Mouse (Mus musculus): Measurements from ENCODE around the gene Gm11034.

DNA sequence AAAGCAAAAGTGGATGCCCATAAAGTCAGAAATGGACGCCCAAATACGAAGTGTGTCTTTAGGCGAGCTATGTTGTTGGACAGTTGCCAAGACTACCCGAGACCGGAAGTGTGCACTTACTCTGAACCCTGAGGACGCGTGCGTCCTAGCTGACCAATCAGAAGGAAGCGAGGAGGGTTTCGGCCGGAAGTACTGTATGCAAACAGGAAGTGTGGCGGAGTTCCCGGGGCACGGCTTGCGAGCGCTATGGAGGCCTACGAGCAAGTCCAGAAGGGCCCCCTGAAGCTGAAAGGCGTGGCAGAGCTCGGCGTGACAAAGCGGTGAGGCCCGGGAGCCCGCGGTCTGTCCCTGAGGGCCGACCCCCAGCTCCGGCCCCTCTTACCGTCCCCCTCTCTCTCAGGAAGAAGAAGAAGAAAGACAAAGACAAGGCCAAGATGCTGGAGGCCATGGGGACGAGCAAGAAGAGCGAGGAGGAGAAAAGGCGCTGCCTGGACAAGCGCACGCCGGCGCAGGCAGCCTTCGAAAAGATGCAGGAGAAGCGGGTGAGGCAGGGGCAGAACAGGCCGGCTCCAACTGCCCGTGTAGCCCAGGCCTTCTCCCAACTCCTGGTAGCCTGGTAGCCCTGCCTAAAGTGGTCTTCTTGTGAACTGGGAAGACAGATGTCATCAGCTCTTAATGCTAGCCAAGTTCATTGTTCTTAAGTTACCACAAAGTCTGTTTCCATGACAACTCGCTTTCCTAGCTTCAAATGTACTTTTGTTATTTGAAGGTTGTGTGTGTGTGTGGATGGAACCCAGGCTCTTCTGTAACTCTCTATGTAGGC is 6.3 kb upstream of the Gm11034 start, which contains the start of gene Fam32a:
- TF ChIP-seq CTCF (IDR thresholded peaks at IDR 0.05; ENCODE audit: insufficient read depth, low read length) (no peak), POLR2A (IDR thresholded peaks at IDR 0.05; ENCODE audit: borderline replicate concordance, extremely low read depth, low read depth, low read length) (peak; percentile 73; the same call in 1 of the 2 replicates)
